Mouse (Mus musculus): ENCODE measurements around the gene Wdr70.

DNA sequence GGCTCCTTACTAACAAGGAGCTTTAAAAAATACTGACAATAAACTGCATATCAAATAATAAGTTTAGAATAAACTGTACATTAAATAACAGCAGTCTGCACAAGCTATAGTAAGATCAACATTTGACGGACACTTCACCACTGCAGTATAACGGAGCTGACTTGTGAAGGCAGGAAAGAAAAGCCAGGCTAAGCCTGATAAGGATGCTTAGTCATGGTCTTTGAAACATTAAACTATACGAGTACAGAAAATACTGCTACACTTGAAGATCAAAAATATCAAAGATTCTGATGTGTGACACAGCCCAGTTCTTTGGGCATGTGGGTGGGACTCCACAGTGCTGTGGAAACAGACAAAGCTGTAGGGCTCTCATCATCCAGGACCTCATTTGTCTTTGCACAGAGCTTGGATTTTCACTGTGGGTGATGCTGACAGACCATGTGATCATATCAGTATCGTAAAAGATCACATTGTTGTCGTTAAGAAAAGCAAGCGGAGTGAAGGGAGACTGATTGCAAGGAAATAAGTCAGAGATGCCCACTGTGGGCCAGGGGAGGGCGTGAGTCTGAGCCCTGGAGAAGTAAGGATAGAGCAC is 163.3 kb downstream of the Wdr70 start:
- TF ChIP-seq CTCF (IDR thresholded peaks at IDR 0.05; ENCODE audit: control insufficient read depth, insufficient read depth, insufficient read length) (no peak), FOSL1 (IDR thresholded peaks at IDR 0.05; ENCODE audit: insufficient read depth, low read length, poor library complexity, severe bottlenecking) (no peak), USF1 (IDR thresholded peaks at IDR 0.05; ENCODE audit: low read depth) (no peak), MAX (IDR thresholded peaks at IDR 0.05) (no peak), MYOG (IDR thresholded peaks at IDR 0.05; ENCODE audit: control insufficient read depth, extremely low read depth, insufficient read length) (no peak), MYOD1 (IDR thresholded peaks at IDR 0.05; ENCODE audit: control insufficient read depth, insufficient read length, low read depth) (no peak)
